Mouse (Mus musculus): ENCODE measurements around the gene Scarb2. TPM values are rescaled to one million over a fixed set of nuclear protein-coding genes. Genes with fewer than 3 reads are reported as not detected.
A peak's percentile ranks its signal among the peaks of the same experiment; 100 is the strongest.

The Scarb2 gene
- total RNA-seq, 2 experiments from 2014 or later = 90.2 to 96.8 TPM

GRCm38 (mm10) chr5:92442914-92443313 lies 63.7 kb downstream of the Scarb2 start:
- DNase-seq (ENCODE audit: low spot score in 2 of 2) = no peak

DNA sequence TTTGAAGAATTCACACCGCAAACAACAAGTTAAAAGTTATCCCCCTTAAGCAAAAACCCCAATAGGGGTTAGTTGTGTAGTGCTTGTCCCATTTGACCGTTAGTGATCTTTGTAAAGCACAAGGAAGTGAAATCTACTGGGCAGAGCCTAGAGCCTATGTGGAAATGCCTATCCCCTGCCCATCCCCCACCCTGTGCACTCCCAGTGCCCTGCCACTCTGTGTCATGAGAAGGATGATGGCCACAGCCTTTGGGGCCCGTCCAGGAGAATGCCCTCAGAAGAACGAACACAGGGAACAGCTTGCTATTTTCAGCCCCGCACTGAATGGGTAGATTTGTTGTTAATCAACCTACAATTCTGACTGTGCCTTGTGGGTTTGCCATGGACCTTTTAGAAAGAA lies 65.1 kb downstream of the Scarb2 start:
- DNase-seq (ENCODE audit: low spot score in 2 of 2) = peak in 1 of 2 experiments; percentile 13

GRCm38 (mm10) chr5:92438540-92438939 lies 68.1 kb downstream of the Scarb2 start:
- DNase-seq (ENCODE audit: low spot score in 2 of 2) = no peak

DNA sequence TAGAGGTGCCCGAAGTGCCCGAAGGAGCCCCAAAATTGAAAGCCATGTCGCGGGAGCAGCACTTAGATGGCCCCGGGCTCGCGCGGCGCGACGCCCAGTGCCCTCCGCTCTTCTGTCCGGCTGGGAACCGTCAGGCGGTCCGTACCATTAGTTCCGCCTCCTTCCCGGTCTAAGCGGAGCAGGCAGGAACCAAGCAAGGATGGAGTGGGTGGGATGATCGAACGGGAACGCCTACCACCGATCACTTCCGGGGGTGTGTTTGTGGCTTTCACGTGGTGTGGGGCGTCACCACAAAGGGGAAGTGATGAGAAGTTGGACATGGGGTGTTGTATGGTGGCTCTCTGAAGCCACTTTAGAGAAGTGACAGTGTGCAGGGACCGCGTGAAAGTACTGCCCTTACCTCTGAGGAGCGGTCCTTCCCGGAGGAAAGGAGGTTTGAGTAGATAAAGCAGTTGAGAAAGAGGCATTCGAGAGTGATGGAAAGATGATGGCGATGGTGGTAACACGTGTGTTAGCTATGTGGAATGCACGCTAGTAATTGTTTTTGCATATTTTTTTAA lies 71.5 kb downstream of the Scarb2 start, which contains the start of gene Nup54:
Gene Nup54, minus strand, starts transcription at position 195 of the 560 bp plus-strand sequence.
- peak; percentile 79 to 92 for DNase-seq (ENCODE audit: low spot score in 2 of 2)

DNA sequence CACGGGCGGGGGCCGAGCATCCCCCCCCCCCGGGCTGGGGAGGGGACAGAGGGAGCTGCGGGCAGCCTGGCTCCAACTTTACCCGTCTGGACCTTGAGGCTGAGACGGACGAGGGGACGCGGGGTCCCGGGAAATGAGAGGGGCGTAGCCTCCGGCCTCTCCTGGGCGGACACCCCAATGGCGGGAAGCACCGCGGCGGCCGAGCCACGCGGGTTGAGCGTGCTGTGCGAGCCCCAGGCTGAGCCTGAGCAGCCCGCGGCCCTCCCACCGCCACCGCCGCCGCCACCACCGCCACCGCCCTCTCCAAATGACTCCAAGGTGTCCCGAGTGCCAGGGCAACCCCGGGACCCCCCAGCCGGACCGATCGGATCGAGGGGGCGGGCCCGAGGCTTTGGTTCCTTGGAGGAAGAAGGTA lies 72.1 kb downstream of the Scarb2 start:
- DNase-seq (ENCODE audit: low spot score in 2 of 2) = no peak

DNA sequence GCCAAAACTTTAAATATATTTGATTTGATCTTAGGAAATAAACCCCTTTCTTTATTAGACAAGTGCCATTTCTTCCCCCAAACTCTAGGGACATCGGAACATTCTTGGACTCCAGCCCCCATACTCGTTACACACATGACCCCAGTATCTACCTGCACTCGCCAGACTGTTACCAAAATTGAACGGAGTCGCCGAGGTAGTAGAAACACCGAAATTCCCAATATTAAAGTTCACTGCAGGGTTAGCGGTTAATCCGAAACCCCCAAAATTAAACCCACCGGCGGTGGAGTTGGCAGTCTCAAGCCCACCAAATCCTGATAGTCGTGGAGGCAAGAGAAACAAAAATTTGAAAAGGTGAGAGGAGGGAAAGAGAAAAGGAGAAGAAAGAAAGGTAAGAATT lies 72.6 kb downstream of the Scarb2 start:
- no peak for DNase-seq (ENCODE audit: low spot score in 2 of 2)

DNA sequence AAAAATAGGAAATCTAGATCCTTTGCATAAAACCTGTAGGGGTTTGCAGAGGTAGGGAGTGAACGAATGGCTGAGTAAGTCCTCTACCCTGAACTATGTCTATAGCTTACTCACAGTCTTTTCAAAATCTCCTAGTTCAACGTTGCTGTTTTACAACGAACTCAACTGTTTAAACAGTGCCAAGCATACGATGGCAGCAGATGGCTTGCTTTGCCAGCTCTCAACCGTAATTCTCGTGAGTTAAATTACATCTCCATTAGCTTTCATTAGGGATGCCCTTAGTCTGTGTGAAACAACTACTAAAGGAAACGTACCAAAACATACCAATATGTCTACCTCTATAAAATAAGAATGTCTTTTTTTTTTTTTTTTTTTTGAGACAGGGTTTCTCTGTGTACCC lies 75.0 kb downstream of the Scarb2 start:
- no peak for DNase-seq (ENCODE audit: low spot score in 2 of 2)

- DNase-seq (ENCODE audit: low spot score in 2 of 2) = no peak
These were observed 75.9 kb downstream of the Scarb2 start for GRCm38 (mm10) chr5:92430723-92431122.

DNA sequence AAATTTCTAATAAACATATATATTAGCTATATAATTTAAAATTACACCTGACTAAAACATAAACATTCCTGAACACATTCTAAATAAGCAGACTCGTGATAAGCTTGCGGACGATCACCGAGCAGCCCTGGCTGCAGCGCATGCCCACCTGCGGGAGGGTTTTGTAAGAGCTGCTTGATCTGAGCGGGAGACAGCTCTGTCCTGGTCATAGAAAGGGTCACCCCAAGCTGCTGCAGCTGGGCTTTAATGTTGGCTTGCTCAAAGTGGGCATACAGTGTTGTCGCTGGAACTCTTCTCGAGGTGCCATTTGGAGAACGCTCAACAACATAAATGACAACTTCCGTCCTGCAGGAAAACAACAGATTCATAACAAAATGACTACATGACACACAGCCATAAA lies 82.5 kb downstream of the Scarb2 start:
- no peak for DNase-seq (ENCODE audit: low spot score in 2 of 2)

DNA sequence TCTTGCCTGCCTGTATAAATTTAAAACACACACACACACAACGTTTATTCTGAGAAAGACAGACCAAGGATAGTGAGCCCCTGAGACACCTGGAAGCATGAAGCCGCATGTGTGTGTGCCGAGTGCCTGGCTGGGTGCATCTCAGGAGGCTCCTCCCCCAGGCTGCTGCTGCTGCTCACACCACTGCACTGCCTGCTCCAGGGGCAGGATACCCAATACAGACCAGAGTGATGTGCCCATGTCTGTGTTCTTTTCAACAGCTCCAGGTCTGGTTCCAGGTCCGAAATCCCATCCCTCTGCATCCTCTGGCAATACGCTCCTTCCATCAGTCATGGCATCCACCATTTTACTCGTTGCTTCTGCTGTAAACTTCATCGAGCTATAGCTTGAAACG lies 92.7 kb downstream of the Scarb2 start:
- no peak for DNase-seq (ENCODE audit: low spot score in 2 of 2)

DNA sequence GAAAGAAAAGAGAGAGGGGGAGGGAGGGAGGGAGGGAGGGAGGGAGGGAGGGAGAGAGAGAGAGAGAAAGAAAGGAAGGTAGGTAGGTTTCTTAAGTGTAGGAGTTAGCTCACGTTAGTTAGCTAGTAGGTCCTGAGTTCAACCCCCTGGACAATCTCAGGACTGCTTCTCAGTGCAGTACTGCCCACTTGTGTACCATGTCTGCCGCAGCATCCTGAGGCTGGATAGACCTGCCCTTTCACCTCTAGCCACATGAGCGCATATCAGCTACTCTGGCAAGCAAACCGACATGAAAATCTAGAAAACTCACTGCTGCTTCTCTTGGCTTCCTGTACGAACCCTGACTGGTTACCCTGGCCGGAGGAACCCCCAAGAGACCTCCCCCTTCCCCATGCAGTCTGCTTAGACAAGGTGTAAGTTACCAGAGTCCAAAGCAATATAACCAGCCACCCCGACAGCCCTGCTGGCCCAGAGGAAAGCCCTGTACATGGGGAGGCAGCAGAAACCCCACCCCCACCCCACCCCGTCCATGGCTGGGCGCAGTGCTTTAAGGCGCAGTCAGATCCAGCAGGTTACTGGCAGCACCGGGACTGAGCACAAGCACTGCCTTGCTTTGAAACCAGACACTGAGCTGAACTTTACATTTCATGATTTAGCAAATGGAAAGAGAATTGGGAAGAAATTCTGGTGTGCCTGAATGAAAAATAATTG lies 93.2 kb downstream of the Scarb2 start:
- DNase-seq (ENCODE audit: low spot score in 2 of 2) = no peak

- DNase-seq (ENCODE audit: low spot score in 2 of 2) = no peak
These were observed 95.0 kb downstream of the Scarb2 start for GRCm38 (mm10) chr5:92411461-92412140.

- no peak for DNase-seq (ENCODE audit: low spot score in 2 of 2)
These were observed 96.1 kb downstream of the Scarb2 start for GRCm38 (mm10) chr5:92410486-92410885.

GRCm38 (mm10) chr5:92409361-92410155 lies 97.1 kb downstream of the Scarb2 start:
- DNase-seq (ENCODE audit: low spot score in 2 of 2) = no peak

DNA sequence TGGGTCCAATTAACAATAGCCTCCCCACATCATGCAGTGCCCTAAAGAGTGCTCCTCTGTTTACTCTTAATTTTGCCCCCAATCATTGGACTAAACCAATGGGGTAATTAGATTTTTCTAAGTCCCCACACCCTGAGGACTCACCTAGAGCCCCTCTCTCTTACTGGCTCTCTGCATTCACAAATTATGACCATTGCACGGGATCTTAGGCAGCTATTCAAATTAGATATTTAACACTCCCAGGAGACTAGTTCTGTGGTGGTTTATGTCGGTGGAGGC lies 102.3 kb downstream of the Scarb2 start:
- DNase-seq (ENCODE audit: low spot score in 2 of 2) = no peak

GRCm38 (mm10) chr5:92403562-92404399 lies 102.9 kb downstream of the Scarb2 start:
- DNase-seq (ENCODE audit: low spot score in 2 of 2) = no peak

- no peak for DNase-seq (ENCODE audit: low spot score in 2 of 2)
These were observed 103.8 kb downstream of the Scarb2 start for GRCm38 (mm10) chr5:92402816-92403215.

DNA sequence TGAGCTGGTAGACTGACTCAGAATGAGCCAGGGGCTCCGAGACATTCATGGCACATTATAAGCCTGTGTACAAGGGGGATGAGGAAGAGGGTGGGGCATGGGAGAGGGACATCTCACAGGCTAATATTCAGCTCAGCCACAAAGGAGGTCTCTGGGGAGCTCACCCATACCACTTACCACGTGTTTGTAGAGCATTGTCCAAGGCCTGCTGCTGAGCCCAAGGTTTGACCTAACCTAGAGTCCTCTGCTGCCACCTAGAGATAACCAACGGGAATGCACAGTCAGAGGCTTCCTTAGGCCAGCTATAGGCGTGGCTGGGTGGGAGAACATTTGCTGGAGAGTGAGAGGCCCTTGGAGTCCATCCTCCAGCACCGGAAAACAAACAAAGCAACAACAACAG lies 108.5 kb downstream of the Scarb2 start:
- DNase-seq (ENCODE audit: low spot score in 2 of 2) = peak; percentile 48 to 78

DNA sequence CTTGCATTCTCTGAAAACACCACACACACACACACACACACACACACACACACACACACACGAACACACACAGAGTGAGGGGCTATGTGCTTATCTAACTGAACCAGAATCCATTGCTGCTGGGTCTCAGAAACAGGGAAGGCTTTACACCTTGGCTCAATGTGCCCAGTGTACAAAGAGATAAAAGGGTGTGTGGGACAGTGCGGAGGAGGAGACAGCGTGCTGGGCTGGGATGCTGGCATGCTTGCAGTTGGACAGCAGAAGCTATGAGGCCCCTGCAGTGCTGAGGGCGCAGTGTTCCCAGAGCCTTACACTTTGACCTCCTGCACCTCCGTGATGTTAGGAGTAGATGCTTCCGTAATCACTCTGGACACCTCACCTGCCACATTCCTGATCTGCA lies 110.2 kb downstream of the Scarb2 start:
- no peak for DNase-seq (ENCODE audit: low spot score in 2 of 2)

GRCm38 (mm10) chr5:92395764-92396163 lies 110.9 kb downstream of the Scarb2 start:
- DNase-seq (ENCODE audit: low spot score in 2 of 2) = no peak

- no peak for DNase-seq (ENCODE audit: low spot score in 2 of 2)
These were observed 112.8 kb downstream of the Scarb2 start for GRCm38 (mm10) chr5:92393863-92394262.

Data from gastrocnemius, postnatal 4 days (tissue).